Mouse (Mus musculus) heart, postnatal 0 days (tissue): ENCODE results near the gene Gm37240.

Source experiments
- CTCF ChIP-seq: IDR thresholded peaks from 2 replicates; pipeline ENCODE4 v1.5.1; 2016; ENCODE audit warnings: antibody characterized with exemption, control low read depth, low read depth
- EP300 ChIP-seq: IDR thresholded peaks from 2 replicates; pipeline ENCODE4 v1.6.1; 2016; ENCODE audit warnings: antibody characterized with exemption, low read depth

- TF ChIP-seq CTCF: no peak
- no peak for TF ChIP-seq EP300
Observed at GRCm38 (mm10) chr3:84848798-84849197, 1038.5 kb downstream of the Gm37240 start.
